Mouse (Mus musculus): Measurements from ENCODE around the gene Kif2a. TPM values are rescaled to one million over a fixed set of nuclear protein-coding genes. Genes with fewer than 3 reads are reported as not detected.
A peak's percentile ranks its signal among the peaks of the same experiment; 100 is the strongest.

The Kif2a gene
- polyA plus RNA-seq, 1 experiment from 2014 or later, result 17.0 TPM

GRCm38 (mm10) chr13:107042551-107042950, 20.6 kb upstream of the Kif2a start:
- Histone ChIP-seq H3K27ac (no peak overlapping the region), H3K4me3 (no peak overlapping the region), H3K27me3 (no peaks in the 10 kb centered on the region), H3K4me2 (no peak overlapping the region), H3K9ac (no peak overlapping the region), H3K36me3 (no peaks in the 10 kb centered on the region), H3K9me3 (replicated peaks) (peaks cover 4% of the 10 kb centered on the region; the same call in 1 of the 2 replicates), H3K4me1 (replicated peaks) (peaks cover 22% of the 10 kb centered on the region)
- 73% methylated on average over 6 of the region's 6 CpGs for WGBS
- no peak for ATAC-seq (replicated peaks; ENCODE audit: insufficient number of reproducible peaks, insufficient read depth, low FRiP score, low read depth)

DNA sequence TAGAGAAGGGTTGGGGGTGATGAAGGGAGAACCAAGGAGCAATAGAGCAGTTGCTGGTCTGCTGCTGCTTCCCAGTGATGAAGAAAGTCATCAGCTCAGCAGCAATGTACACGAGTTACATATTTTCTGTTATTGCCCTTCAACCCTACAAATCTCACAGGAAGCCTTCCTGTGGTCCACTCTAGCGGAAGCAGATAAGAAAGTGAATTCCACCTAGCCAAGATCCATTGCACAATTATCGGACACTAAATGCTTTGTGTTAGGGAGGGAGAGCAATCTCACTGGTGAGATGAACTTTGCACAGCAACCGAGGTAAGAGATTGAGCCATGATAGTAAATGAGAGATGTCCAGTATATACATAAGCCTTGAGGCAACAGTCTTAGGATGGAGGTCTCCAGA, 17.6 kb upstream of the Kif2a start:
- Histone ChIP-seq H3K27me3 (no peaks in the 10 kb centered on the region), H3K4me2 (no peak overlapping the region), H3K4me3 (no peak overlapping the region), H3K4me1 (replicated peaks) (peaks cover 24% of the 10 kb centered on the region), H3K36me3 (no peaks in the 10 kb centered on the region), H3K9ac (no peak overlapping the region), H3K27ac (no peak overlapping the region), H3K9me3 (replicated peaks) (no peaks in the 10 kb centered on the region)
- WGBS, result 49% methylated on average over 4 of the region's 4 CpGs
- ATAC-seq (replicated peaks; ENCODE audit: insufficient number of reproducible peaks, insufficient read depth, low FRiP score, low read depth), result no peak

- Histone ChIP-seq H3K27ac (peak overlapping the region; percentile 55), H3K4me1 (replicated peaks) (peaks cover 19% of the 10 kb centered on the region; the same call in 1 of the 2 replicates)
Observed at GRCm38 (mm10) chr13:107038346-107038745, 16.4 kb upstream of the Kif2a start.

DNA sequence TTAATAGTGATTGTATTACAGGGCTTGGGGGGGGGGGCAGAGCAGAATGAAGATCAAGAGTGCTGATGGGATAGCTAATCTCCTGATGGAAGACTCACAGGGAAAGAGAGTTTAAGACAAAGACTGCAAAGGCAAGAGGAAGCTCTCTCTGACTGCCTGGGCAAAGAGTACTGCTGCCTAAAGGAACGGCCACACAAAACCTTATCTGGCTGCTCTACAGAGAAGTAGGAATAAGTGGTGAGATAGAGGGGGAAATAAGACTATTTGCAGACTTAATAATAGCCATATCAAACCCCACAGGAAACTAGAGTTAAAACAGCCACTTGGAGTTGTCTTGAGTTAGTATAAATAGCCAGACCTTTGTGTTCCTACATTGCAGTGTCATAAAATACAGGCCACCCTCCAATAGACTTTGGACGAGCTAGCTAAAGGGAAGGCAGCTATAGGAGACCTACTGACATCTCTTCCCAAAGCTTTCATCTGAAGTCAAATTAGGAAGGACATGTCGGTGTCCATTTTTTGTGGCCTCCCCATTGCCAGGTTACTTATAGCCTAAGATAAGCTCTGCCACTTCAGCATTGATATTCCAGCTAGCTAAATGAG, 13.7 kb upstream of the Kif2a start:
- no peak overlapping the region for H3K27ac ChIP-seq
- ATAC-seq (replicated peaks; ENCODE audit: insufficient number of reproducible peaks, insufficient read depth, low FRiP score, low read depth), result no peak
- H3K36me3 ChIP-seq, result no peaks in the 10 kb centered on the region
- no peaks in the 10 kb centered on the region for H3K27me3 ChIP-seq
- no peak overlapping the region for H3K4me2 ChIP-seq
- no peak overlapping the region for H3K9ac ChIP-seq
- H3K4me1 ChIP-seq (replicated peaks), result peaks cover 19% of the 10 kb centered on the region; the same call in 1 of the 2 replicates
- H3K9me3 ChIP-seq (replicated peaks), result no peaks in the 10 kb centered on the region
- H3K4me3 ChIP-seq, result no peak overlapping the region
- WGBS, result 36% methylated on average over 3 of the region's 3 CpGs

More at GRCm38 (mm10) chr13:107038346-107038745, 16.4 kb upstream of the Kif2a start:
- no peak overlapping the region for H3K4me3 ChIP-seq
- 51% methylated on average over 2 of the region's 2 CpGs for WGBS
- H3K4me2 ChIP-seq, result no peak overlapping the region
- no peaks in the 10 kb centered on the region for H3K27me3 ChIP-seq
- H3K9ac ChIP-seq, result no peak overlapping the region
- peak; percentile 55; the same call in 1 of the 2 replicates for ATAC-seq (replicated peaks; ENCODE audit: insufficient number of reproducible peaks, insufficient read depth, low FRiP score, low read depth)
- no peaks in the 10 kb centered on the region for H3K9me3 ChIP-seq (replicated peaks)
- H3K36me3 ChIP-seq, result no peaks in the 10 kb centered on the region

- peaks cover 19% of the 10 kb centered on the region; the same call in 1 of the 2 replicates for H3K4me1 ChIP-seq (replicated peaks)
- H3K4me2 ChIP-seq, result no peak overlapping the region
- no peak overlapping the region for H3K9ac ChIP-seq
- H3K36me3 ChIP-seq, result no peaks in the 10 kb centered on the region
- WGBS, result 75% methylated on average over 4 of the region's 4 CpGs
- no peak overlapping the region for H3K4me3 ChIP-seq
- no peaks in the 10 kb centered on the region for H3K9me3 ChIP-seq (replicated peaks)
- ATAC-seq (replicated peaks; ENCODE audit: insufficient number of reproducible peaks, insufficient read depth, low FRiP score, low read depth), result no peak
- H3K27ac ChIP-seq, result no peak overlapping the region
- H3K27me3 ChIP-seq, result no peaks in the 10 kb centered on the region
Observed at GRCm38 (mm10) chr13:107035078-107035477, 13.2 kb upstream of the Kif2a start.

DNA sequence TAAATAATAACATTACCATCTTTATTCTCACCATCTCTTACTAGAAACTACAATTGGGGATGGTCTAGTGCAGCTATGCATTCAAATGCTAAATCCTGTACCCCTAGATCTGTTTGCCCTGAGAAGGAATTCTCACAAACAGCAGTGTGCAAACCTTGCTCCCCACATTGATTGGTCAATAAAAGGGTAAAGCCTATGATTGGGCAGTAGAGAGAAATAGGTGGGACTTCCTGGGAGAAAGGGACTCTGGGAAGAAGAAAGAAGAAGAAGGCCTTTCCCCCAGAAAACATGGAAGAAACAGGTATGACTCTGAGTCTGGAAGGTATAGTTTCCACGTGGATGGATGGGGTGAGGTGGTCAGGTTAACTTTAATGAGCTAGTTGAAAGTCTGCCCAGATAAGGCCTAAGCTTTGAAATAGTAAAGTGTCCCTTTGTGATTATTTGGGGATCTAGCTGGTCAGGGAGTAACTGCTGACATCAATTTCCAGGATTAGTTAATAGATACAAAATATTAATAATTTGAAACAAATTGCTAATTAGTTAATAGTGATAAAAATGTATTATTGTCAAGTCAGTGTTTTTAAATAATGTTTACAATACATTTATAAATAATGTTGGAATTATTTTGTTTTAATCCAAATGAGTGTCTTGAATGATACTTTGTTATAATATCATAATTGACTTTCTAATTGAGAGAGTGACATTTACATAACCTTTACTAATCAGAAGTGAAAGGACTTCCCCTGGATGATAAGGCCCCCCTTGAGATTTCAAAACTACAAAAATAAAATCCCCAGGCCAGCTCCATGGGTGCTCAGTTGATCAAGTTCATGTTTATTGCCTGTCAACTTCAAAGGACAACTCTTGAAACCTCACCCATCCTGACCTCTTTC, 12.3 kb upstream of the Kif2a start:
- Histone ChIP-seq H3K36me3 (no peaks in the 10 kb centered on the region), H3K9ac (no peak overlapping the region), H3K4me2 (no peak overlapping the region), H3K9me3 (replicated peaks) (no peaks in the 10 kb centered on the region), H3K27me3 (no peaks in the 10 kb centered on the region), H3K4me1 (replicated peaks) (peaks cover 15% of the 10 kb centered on the region; the same call in 1 of the 2 replicates), H3K27ac (no peak overlapping the region), H3K4me3 (no peak overlapping the region)
- no peak for ATAC-seq (replicated peaks; ENCODE audit: insufficient number of reproducible peaks, insufficient read depth, low FRiP score, low read depth)
- 48% methylated on average over 1 of the region's 1 CpGs for WGBS

DNA sequence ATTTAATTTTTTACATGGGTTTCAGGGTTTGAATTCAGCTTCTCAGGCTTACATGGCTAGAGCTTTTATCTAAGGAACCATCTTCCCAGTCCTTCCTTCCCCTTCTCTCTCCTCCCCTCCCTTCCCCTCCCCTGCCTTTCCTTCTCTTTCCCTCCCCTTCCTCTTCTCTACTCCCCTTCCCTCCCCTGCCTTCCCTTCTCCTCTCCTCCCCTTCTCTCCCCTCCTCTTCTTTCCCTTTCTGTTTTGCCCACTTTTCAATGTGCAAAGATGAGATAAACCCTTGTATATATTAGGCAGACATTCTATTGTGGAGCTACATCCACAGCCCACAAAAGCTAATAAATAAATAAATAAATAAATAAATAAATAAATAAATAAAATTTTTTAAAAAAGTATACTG, 9.3 kb upstream of the Kif2a start:
- H3K27ac ChIP-seq, result no peak overlapping the region
- ATAC-seq (replicated peaks; ENCODE audit: insufficient number of reproducible peaks, insufficient read depth, low FRiP score, low read depth), result no peak
- no peak overlapping the region for H3K4me3 ChIP-seq
- H3K4me2 ChIP-seq, result no peak overlapping the region
- no peak overlapping the region for H3K9ac ChIP-seq
- 0 out of 2 replicates have a peak, but pooled peaks cover 2% of the 10 kb centered on the region for H3K4me1 ChIP-seq (replicated peaks)
- H3K27me3 ChIP-seq, result no peaks in the 10 kb centered on the region
- no peaks in the 10 kb centered on the region for H3K9me3 ChIP-seq (replicated peaks)
- H3K36me3 ChIP-seq, result no peaks in the 10 kb centered on the region

GRCm38 (mm10) chr13:107027218-107027617, 5.3 kb upstream of the Kif2a start:
- Histone ChIP-seq H3K4me2 (no peak overlapping the region), H3K27ac (no peak overlapping the region), H3K4me1 (replicated peaks) (peaks cover 4% of the 10 kb centered on the region), H3K36me3 (no peaks in the 10 kb centered on the region), H3K9me3 (replicated peaks) (no peaks in the 10 kb centered on the region), H3K9ac (no peak overlapping the region), H3K4me3 (no peak overlapping the region), H3K27me3 (no peaks in the 10 kb centered on the region)
- 84% methylated on average over 4 of the region's 4 CpGs for WGBS
- no peak for ATAC-seq (replicated peaks; ENCODE audit: insufficient number of reproducible peaks, insufficient read depth, low FRiP score, low read depth)

GRCm38 (mm10) chr13:107025663-107026062, 3.7 kb upstream of the Kif2a start:
- Histone ChIP-seq H3K36me3 (no peaks in the 10 kb centered on the region), H3K4me3 (no peak overlapping the region), H3K27ac (no peak overlapping the region), H3K4me2 (no peak overlapping the region), H3K27me3 (no peaks in the 10 kb centered on the region), H3K9me3 (replicated peaks) (no peaks in the 10 kb centered on the region), H3K4me1 (replicated peaks) (peaks cover 7% of the 10 kb centered on the region), H3K9ac (no peak overlapping the region)
- ATAC-seq (replicated peaks; ENCODE audit: insufficient number of reproducible peaks, insufficient read depth, low FRiP score, low read depth), result no peak
- 45% methylated on average over 3 of the region's 3 CpGs for WGBS

DNA sequence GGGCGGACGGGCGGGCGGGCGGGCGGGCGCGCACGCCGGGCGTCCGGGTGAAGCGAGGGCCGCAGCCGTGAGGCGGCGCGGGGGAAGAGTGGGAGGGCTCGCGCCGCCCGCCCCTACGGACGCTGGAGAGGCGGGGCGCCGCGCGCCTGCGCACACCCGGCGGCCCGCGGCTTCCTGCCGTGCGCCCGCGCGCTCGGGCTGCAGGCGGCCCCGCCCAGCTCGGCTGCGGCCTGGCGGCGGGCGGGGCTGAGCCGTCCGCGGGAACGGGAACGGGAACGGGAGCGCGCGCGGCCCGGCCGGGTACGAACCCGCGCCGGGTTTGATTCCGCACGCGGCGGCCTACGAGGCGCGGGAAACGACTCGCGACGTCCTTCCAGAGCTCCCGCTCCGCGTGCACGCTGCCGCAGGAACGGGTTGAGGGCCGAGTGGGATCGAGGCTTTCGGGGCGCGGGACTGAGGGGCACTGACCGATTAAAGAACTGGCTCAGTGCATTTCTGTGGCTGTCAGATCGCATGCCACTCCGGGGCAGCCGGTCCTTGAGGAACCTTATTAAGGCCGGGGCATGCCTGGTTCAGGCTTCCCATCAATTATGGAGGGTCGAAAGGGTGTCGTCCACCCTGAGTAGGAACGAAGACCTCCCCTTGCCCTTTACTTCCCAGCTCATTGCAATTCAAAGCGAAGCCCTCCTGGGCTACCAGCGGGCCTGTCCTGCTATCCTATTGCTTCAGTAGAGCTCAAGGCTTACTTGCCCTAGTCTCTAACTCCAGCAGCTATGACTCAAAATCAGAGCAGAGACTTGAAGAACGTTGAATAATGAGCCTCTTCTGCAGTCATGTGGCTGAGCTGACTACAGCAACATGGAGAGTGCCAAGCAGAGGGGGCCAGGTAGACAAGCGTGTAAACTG, 593 bp upstream of the Kif2a start:
- no peaks in the 10 kb centered on the region for H3K9me3 ChIP-seq (replicated peaks)
- H3K4me3 ChIP-seq, result peak overlapping the region; percentile 99
- 2% methylated on average over 57 of the region's 97 CpGs for WGBS
- H3K36me3 ChIP-seq, result no peaks in the 10 kb centered on the region
- H3K9ac ChIP-seq, result peak overlapping the region; percentile 94
- peak overlapping the region; percentile 95 for H3K27ac ChIP-seq
- H3K4me1 ChIP-seq (replicated peaks), result peaks cover 13% of the 10 kb centered on the region
- peak overlapping the region; percentile 82 for H3K4me2 ChIP-seq
- peak; percentile 98 for ATAC-seq (replicated peaks; ENCODE audit: insufficient number of reproducible peaks, insufficient read depth, low FRiP score, low read depth)
- no peaks in the 10 kb centered on the region for H3K27me3 ChIP-seq

- Histone ChIP-seq H3K9me3 (replicated peaks) (no peaks in the 10 kb centered on the region), H3K4me2 (no peak overlapping the region), H3K4me3 (no peak overlapping the region), H3K4me1 (replicated peaks) (peaks cover 17% of the 10 kb centered on the region), H3K9ac (no peak overlapping the region), H3K27me3 (no peaks in the 10 kb centered on the region), H3K36me3 (no peaks in the 10 kb centered on the region), H3K27ac (no peak overlapping the region)
- WGBS, result 61% methylated on average over 2 of the region's 2 CpGs
- ATAC-seq (replicated peaks; ENCODE audit: insufficient number of reproducible peaks, insufficient read depth, low FRiP score, low read depth), result no peak
Observed at GRCm38 (mm10) chr13:107019443-107019842, 2.5 kb downstream of the Kif2a start.
